Mouse (Mus musculus) lung, postnatal 0 days (tissue): ENCODE data around the gene Dpm3. TPM values are rescaled to one million over a fixed set of nuclear protein-coding genes. Genes with fewer than 3 reads are reported as not detected.

ENCODE experiments used
- ATAC-seq: fragments of 200-750 bp; cut with Nextera tagmentation; 2 replicates; pipeline ENCODE4 v1.8.0; 2017; ENCODE audit warnings: moderate library complexity
- DNase-seq: peaks from one replicate; pipeline ENCODE4 v3.0.0-alpha.2; 2016; ENCODE audit warnings: low spot score
- H3K27ac ChIP-seq: fragments of 300-500 bp; sonication (generic); 2 replicates; pipeline ENCODE4 v1.5.1; 2014; ENCODE audit warnings: antibody characterized with exemption, mild to moderate bottlenecking, low read length, mixed read lengths
- H3K27me3 ChIP-seq: fragments of 300-500 bp; sonication (generic); replicated peaks from 2 replicates; pipeline ENCODE4 v1.6.1; 2014; ENCODE audit warnings: low read length, mixed read lengths; ENCODE audit not compliant: insufficient read depth
- H3K36me3 ChIP-seq: fragments of 300-500 bp; sonication (generic); 2 replicates; pipeline ENCODE4 v1.6.1; 2014; ENCODE audit warnings: low read length, mixed read lengths; ENCODE audit not compliant: insufficient read depth
- H3K4me1 ChIP-seq: fragments of 300-500 bp; sonication (generic); 2 replicates; pipeline ENCODE4 v1.6.1; 2014; ENCODE audit warnings: antibody characterized with exemption, low read depth, low read length, mixed read lengths; ENCODE audit not compliant: insufficient read depth
- H3K4me2 ChIP-seq: fragments of 300-500 bp; sonication (generic); replicated peaks from 2 replicates; pipeline ENCODE4 v1.6.1; 2014; ENCODE audit warnings: low read depth, mild to moderate bottlenecking, low read length, moderate library complexity, mixed read lengths
- H3K4me3 ChIP-seq: fragments of 300-500 bp; sonication (generic); 2 replicates; pipeline ENCODE4 v1.5.1; 2014; ENCODE audit warnings: low read depth, low read length
- H3K9ac ChIP-seq: fragments of 300-500 bp; sonication (generic); replicated peaks from 2 replicates; pipeline ENCODE4 v1.6.1; 2014; ENCODE audit warnings: low read depth, mild to moderate bottlenecking
- H3K9me3 ChIP-seq: fragments of 300-500 bp; sonication (generic); 2 replicates; pipeline ENCODE4 v1.6.1; 2016; ENCODE audit warnings: low read length, mixed read lengths
- CTCF ChIP-seq: IDR thresholded peaks from 2 replicates; pipeline ENCODE4 v1.5.1; 2016; ENCODE audit warnings: antibody characterized with exemption, mild to moderate bottlenecking
- EP300 ChIP-seq: IDR thresholded peaks from 2 replicates; pipeline ENCODE4 v1.6.1; 2016; ENCODE audit warnings: antibody characterized with exemption, mild to moderate bottlenecking, control low read depth
- WGBS: fragments of 180-500 bp; shearing (Covaris S2); extraction: QIAGEN DNeasy Blood & Tissue Kit; methylation state at CpG from one replicate; pipeline ENCODE4 v1.1.7; 2014; 5-methylcytosine and 5-hydroxymethylcytosine counted together
- polyA plus RNA-seq: library from polyadenylated mRNA; unstranded; fragments of >200 nt; fragmentation: Nextera tagmentation; extraction: Ambion mirVana; gene quantifications from 2 replicates; pipeline ENCODE4 v1.2.1, GENCODE M21; 2015

Gene Dpm3
- polyA plus RNA-seq, 1 experiment from 2014 or later = 136 TPM

- peak; percentile 51 for TF ChIP-seq CTCF
- TF ChIP-seq EP300 = no peak
- Histone ChIP-seq H3K27me3 (peaks cover 6% of the 10 kb centered on the region), H3K9ac (no peak overlapping the region), H3K36me3 (no peaks in the 10 kb centered on the region), H3K4me1 (peaks cover 25% of the 10 kb centered on the region), H3K4me3 (0 out of 2 replicates have a peak overlapping the region, but pooled peaks have one; percentile 19), H3K4me2 (peak overlapping the region; percentile 54), H3K27ac (no peak overlapping the region), H3K9me3 (no peaks in the 10 kb centered on the region)
- WGBS = 17% methylated on average over 25 of the region's 25 CpGs
- DNase-seq (peak; percentile 71), ATAC-seq (0 out of 2 replicates have a peak, but pooled peaks have one; percentile 18)
Measured at GRCm38 (mm10) chr3:89244158-89244981, 14.8 kb upstream of the Dpm3 start.

GRCm38 (mm10) chr3:89244982-89245687 lies 14.0 kb upstream of the Dpm3 start:
- Histone ChIP-seq H3K36me3 (no peaks in the 10 kb centered on the region), H3K27ac (no peak overlapping the region), H3K27me3 (peaks cover 6% of the 10 kb centered on the region), H3K4me2 (peak overlapping the region; percentile 54), H3K4me3 (0 out of 2 replicates have a peak overlapping the region, but pooled peaks have one; percentile 19), H3K9me3 (no peaks in the 10 kb centered on the region), H3K9ac (no peak overlapping the region), H3K4me1 (peaks cover 25% of the 10 kb centered on the region)
- TF ChIP-seq EP300 (no peak), CTCF (no peak)
- DNase-seq (peak; percentile 52), ATAC-seq (no peak)
- under 1% methylated on average over 12 of the region's 26 CpGs for WGBS

- Histone ChIP-seq H3K36me3 (no peaks in the 10 kb centered on the region), H3K4me2 (peak within 1 kb of the TSS; percentile 85), H3K9me3 (no peaks in the 10 kb centered on the region), H3K4me1 (peaks cover 27% of the 10 kb centered on the region), H3K4me3 (peak within 1 kb of the TSS; percentile 77), H3K9ac (peak within 1 kb of the TSS; percentile 59), H3K27ac (peak within 1 kb of the TSS; percentile 77), H3K27me3 (peaks cover 6% of the 10 kb centered on the region)
- TF ChIP-seq CTCF (no peak), EP300 (no peak)
- DNase-seq (peak; percentile 43), ATAC-seq (peak; percentile 1; the same call in 1 of the 2 replicates)
- WGBS = 5% methylated on average over 19 of the region's 20 CpGs
Measured at GRCm38 (mm10) chr3:89245688-89246171, 13.4 kb upstream of the Dpm3 start, which contains the start of gene Krtcap2. Gene Krtcap2 (plus strand): TSS chr3:89245966.

- WGBS = 1% methylated on average over 42 of the region's 42 CpGs
- Histone ChIP-seq H3K4me3 (peak within 1 kb of the TSS; percentile 77), H3K4me2 (peak within 1 kb of the TSS; percentile 85), H3K9me3 (no peaks in the 10 kb centered on the region), H3K4me1 (peaks cover 35% of the 10 kb centered on the region), H3K27me3 (peaks cover 6% of the 10 kb centered on the region), H3K36me3 (no peaks in the 10 kb centered on the region), H3K27ac (peak within 1 kb of the TSS; percentile 77), H3K9ac (peak within 1 kb of the TSS; percentile 59)
- DNase-seq = peak; percentile 96
- TF ChIP-seq CTCF (peak; percentile 97), EP300 (no peak)
- ATAC-seq = peak; percentile 78
Measured at GRCm38 (mm10) chr3:89246261-89247100, 12.7 kb upstream of the Dpm3 start, which contains the start of gene Trim46. Gene Trim46 (minus strand): TSS chr3:89246309.

- Histone ChIP-seq H3K4me1 (peaks cover 41% of the 10 kb centered on the region), H3K27me3 (peaks cover 6% of the 10 kb centered on the region), H3K36me3 (no peaks in the 10 kb centered on the region), H3K4me2 (no peak overlapping the region), H3K27ac (no peak overlapping the region), H3K9ac (no peak overlapping the region), H3K4me3 (no peak overlapping the region), H3K9me3 (no peaks in the 10 kb centered on the region)
- ATAC-seq (no peak), DNase-seq (no peak)
- 82% methylated on average over 3 of the region's 4 CpGs for WGBS
- TF ChIP-seq EP300 = no peak
- TF ChIP-seq CTCF = no peak
Measured at GRCm38 (mm10) chr3:89247466-89247865, 11.7 kb upstream of the Dpm3 start.
